Mouse (Mus musculus) embryo, embryonic 11 days (tissue): ENCODE data around the gene Twist2.

Source experiments
- DNase-seq: peaks from one replicate; pipeline ENCODE4 v3.0.0-alpha.2; 2015

The Twist2 gene

DNA sequence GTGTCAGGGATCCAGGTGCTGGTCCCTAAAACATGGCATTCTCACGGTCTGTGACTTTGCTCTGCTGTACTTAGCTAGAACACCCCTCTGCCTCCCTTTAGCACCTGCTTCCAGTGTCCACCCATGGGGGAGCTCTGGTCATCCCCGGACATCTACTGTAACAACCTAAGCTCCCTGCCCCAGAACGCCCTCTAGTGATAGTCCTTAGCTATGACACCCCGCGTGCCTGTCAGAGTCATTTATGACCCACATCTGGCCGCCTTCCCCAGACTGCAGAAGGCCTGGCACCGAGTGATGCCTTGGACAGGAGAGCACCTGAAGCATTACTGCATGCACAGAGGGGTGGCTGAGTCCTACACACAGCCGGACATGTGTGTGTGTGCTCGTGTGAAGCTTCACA is 18.0 kb downstream of the Twist2 start:
- peak; percentile 48 for DNase-seq

DNA sequence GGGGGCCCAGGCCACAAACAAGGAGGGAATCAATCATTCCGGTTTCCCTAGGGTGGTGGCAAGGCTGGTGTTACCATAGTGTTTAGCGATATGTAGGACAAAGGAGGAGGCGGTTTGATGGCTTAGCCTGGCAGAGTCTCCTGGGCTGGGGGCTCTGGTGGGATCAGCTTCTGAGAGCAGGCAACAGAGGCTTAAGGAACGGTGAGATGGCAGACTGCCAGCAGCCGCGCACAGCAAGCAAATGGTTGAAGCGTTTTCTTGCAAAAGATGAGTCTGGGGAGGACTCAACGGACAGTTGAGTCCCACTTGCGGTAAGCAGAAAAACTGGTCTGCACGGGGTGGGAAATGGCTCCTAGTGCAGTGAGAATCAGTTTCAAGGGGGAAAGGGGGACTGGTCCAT is 19.3 kb downstream of the Twist2 start:
- no peak for DNase-seq

DNA sequence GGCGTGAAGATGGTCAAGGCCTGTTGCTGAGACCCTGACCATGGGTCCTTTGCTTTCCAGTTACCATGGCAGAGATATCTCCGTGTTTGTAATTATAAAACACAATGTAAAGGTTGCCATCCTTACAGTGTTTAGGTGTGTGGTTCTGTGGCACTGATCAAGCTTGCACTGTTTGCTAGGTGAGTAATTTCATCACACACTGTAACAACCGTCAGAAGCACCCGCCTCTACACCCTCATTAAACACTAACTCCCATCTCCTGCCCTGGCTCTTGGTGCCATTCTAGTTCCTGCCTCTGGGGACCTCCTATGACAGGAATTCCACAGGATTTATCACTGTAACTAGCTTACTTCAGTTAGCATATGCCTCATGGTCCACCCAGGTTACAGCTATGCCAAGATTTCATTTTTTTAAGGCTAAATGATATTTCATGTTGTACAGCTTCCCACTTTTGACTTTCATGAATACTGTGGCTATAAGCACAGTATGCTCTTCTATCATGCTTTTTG is 21.1 kb downstream of the Twist2 start:
- no peak for DNase-seq

DNA sequence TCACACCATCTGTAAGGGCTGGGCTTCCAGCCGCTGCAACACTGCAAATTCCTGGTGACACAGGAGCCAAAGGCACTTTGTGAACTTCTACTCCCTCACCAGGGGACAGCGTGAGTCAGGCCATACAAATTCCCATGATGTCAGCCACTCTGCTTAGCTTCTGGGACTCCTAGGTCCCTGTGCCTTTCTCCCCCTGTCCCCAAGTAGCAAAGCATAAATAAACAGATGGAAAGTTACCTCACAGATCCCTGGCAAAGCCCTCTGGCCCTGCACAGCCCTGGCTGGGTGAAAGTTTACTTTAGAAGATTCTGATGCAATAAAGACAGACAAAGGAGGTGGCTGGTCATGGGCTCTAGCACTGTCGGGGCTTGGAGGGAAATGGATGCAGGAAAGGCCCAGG is 22.3 kb downstream of the Twist2 start:
- no peak for DNase-seq

DNA sequence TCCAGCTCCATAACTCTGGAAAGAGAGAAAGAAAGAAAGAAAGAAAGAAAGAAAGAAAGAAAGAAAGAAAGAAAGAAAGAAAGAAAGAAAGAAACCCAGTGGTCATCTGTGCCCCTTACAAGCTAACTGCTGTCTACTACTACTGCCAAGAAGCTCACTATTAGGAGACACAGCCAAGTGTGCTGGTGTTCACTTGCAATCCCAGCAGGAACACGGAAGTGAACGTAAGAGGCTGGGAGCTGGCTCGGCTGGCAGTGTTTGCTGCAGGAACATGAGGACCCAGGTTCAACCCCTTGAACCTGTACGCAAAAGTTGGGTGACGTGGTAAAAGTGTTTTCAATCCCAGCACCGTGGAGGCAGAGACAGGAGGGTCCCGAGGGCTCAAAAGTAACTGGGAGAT is 22.7 kb downstream of the Twist2 start:
- DNase-seq: no peak

DNA sequence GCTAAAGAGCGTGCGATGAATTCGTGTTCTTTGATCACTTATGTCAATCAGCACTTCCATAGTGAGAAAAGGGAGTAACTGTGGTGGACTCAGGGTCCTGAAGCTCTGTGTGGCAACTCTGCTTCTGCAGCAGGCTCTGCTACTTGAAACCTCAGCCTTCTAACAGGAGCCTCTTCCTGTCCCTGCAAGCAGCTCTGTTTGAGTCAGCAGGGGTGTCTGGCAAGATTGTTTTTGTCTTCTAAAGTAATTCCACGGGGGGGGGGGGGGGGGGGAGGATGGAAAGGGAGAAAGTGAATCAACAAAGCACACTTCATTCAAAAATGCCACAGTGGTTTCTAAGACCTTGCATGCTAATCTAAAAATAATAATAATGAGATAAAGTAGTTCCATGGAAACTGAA is 24.0 kb downstream of the Twist2 start:
- DNase-seq: no peak

DNA sequence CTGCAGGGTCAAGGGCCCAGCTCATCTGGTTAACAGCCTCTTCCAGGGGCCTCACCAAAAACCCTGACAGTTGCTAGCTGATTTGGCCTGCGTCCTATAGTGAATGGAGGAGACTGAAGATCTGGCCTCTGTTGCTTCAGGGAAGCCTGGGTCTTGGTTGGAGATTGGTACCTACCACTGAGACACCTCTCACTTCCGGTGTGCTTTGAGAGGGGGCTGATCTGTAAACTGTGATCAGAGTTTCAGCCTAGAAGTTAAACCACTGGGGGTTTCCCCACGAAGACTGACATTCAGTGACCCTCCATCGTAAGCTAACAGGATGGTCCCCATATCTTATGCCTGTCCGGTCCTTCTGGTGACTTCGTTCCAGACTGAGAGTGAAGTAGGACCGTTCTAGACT is 30.7 kb downstream of the Twist2 start:
- DNase-seq: no peak

DNA sequence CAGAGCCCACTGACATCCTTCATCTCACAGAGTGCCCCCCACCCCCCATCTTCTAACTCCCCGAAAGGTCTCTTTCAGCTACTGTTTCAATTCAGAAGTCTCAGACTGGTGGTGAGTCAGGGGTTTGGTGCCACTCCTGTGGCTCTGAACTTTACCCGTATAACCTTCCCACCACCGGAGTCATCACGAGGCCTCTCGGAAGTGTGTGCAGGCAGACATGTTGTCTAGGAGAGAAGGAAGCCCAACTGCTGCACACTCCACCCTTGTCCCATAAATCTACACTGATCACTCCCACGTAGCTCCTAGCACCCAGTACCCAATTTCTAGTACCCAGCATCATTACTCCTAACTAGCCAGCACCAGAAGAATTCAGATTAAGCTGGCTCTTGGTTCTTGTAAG is 38.3 kb downstream of the Twist2 start:
- DNase-seq: no peak

DNA sequence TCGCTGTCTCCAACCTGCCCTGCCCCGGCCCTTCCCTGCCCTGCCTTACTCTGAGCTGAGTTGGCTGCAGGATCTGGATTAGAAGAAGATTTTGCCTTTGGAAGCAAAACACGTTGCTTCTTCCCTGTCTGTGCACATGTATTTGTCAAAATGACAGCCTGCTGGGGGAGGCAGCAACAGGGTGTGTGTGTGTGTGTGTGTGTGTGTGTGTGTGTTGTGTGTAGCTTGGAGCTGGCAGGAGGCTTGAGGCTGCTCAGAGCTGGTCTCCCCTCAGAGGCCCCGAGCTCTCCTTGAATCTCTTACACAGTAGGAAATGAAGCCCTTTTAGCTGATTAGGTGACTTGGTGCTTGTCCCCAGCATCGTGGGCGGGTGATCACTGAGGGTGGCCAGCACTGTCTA is 38.7 kb downstream of the Twist2 start:
- no peak for DNase-seq

DNA sequence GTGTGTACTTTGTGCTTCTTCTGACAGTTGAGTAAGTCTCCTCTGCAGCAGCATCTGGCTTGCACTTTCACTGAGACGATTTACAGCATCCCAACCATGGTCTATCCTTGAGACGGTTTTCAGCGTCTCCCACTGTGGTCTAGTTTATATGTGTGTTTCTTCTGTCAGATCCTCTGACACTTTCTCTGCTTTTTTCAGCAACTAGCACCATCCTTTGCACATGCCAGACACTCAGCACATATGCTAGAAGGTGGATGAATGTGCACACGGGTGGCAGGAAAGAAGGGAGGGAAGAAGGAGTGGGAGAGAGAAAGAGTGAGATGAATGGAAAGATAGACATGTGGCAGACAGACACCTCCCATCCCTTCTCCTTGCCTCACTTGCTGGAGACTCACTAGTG is 43.0 kb downstream of the Twist2 start:
- DNase-seq: no peak

DNA sequence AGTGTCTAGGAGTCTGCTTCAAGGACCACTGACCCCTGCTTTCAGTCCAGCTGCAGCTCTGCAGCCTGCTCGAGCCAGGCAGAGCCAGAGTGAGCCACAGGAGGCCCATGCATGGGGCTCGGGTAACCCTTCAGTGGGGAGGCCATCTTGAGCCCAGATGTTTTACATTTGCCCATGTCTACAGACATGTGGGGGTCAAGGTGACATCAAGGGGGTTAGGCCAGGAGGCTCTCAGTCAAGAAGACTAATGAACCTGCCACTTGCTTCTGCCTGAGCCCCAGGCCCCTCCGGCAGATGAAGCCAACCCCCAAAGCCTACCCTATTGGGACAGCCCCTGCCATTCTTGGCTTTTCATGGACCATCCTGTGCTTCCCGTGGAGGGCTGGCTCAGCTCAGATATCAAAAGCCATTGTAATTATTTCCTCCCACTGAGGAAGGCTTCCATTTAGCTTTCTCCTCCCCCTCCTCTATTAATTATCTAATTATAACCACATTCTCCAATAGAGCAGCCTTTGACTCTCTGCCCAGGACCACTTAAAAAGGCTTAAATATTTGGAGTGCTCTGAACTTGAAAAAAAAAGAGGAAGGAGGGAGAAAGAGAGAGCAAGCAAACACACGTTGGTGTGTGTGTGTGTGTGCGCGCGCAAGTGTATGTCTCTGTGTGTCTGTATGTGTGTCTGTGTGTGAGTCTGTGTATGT is 43.6 kb downstream of the Twist2 start:
- peak; percentile 86 for DNase-seq

DNA sequence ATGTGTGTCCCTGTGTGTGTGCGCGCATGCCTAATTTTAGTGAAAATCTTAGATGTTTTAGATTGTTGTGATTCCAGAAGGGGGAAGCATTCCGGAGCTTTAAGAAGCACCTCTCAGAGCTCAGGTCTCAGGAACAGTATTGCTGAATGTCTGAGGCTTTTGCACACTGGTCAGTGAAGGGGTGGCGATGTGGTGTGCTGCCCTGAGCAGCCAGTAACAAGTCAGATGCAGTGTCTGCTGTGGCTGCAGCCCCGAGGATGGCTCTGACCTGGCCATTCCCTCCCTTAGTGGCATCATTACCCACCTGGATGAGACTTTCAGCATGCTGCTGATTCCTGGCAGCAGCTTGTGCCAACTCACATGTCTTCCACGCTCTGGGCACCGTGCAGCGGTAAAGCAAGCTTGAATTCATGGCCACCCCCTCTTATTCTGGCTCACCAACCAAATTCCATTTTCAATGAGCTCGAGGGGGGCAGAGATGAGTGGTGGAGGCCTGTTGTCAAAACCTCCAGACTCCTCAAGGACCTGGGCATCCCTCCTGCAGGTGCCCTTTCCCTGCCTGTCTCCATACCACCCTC is 44.2 kb downstream of the Twist2 start:
- no peak for DNase-seq

DNA sequence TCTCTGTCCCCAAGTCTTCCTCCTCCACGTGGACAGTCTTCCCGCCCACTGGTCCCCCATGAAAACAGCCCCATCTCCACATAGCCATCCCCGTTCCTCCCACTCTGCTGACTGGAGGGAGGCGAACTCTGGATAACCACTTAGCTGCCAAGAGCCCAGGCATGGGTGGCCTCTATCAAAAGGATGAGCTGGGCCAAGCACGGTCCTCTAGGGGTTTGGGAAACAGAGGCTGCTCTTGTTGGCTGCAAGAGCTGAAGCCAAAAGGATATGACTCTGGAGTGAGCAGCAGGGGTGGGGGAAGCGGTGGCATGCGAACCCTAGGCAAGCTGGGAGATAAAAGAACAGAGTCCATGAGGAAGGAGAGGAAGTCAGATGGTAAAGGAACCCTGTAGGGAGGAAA is 50.0 kb downstream of the Twist2 start:
- DNase-seq: no peak

DNA sequence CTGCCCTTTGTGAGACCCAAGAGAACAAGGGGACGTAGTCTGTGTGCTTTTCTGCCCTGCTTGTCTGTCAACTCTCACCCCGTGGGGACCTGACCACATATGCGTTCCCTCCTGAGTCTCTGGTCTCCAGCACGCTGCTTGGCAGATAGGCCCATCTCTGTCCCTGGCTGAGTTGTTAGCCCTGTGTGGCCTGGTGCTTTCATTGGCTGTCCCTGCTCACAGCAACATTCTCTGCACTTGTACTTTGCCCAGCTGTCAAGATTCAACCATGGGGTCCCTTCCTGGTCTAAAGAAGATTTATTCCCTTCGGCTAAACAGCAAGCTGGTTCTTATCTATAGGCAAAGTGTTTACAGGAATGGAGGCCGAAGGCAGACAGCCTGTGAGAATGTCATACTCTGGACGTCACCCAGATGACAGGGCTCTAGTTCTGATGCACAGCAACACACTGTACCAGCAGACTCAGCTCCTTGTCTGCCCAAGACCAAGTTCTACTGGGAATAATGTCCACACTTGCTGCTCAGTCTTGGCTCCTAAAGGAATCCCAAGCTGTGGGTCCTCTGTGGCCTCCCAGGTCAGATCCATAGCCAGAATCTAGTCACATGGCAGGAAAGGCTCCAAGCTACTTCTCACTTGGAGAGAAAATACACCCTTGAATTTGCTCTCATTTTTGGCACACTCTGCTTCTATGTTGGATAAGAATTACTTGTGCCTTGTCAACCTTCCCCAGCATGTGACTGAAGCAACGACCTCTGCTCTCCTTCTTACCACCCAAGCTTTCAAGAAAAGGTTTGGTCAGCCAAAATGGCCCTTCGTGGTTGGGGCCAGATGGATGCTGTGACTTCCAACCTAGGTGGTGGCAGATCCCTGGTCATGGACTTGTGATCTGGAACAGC is 55.8 kb downstream of the Twist2 start:
- DNase-seq: no peak

DNA sequence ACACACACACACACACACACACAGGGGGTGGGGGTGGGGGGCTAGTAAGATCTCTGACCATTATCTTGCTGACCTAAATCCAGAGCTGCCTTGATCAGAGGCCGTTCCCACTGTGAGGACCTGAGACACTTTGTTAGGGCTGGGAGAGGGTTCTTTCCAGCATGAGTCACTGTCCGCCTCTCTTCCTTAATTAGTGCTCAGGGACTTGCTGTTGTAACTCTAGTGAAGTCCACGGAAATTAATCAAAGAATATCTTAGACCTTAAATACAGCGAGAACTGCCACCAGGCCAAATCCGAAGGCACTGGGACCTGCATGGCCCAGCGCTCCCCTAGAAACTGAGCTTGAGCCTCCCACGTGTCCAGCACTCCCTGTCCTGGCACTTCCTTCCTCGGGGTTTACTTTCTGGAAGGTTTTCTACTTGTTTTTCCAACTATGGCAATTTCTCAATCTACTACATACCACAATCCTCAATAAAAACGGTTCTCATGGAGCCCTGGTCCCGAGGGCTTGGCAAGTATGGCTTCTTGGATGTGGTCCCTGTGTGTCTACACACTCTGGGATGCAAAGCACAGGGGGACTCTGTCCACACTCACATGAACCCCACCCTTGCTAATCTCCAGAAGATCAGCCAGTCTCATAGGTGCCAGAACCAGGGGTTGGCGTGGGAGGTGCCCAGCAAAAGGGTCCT is 57.0 kb downstream of the Twist2 start:
- DNase-seq: no peak

DNA sequence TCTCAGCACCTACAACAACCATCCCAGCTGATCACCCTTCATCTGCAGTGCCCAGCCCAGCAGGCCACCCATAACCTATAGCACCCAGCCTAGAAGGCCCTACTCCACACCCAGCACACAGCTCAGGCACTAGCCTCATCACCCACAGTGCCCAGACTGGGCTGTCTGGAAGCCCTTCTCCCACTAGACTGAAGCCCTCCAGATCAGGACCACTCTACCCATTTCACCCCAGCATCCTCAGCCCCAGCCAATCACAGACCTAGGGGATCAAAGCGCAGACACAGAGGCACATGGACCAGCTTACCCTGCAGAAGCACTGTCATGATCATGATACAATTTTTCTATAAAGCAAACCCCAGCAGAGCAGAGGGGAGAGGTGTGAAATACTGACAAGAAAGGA is 57.6 kb downstream of the Twist2 start:
- DNase-seq: no peak

DNA sequence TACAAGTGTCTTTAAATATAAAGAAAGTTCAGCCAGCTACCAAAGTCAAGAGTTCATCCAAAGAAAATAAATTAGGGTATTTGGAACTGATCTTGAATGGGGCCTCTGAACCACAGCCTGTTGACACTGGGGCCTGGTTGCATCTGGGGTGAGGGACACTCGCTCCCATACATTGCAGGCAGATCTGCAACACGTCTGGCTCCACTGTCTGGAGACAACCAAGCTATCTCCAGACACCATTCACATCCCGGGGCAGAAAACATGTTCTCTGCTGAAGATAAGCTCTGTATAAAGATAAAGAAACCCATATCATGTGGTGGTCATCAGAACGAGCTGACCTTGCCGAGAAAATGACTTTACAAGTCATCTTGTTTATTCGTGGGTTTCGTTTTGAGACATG is 60.2 kb downstream of the Twist2 start:
- no peak for DNase-seq

DNA sequence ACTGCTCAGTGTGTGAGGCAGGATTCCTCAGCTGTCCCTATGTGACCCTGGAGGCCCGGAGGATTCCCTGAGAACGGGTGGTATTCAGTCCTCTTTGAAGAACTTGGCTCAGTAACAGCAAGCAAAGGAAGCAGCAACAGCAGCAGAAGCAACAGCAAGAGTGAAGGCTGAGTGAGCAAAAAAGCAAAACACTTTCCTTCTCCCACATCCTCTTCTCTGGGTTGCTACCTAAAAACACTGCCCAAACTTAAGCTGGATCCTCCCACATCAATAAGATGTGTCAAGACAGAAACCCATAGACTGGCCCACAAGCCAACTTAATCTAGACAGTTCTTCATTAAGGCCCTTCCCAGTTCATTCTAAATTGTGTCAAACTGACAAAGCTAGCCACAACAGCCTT is 64.7 kb downstream of the Twist2 start:
- no peak for DNase-seq

DNA sequence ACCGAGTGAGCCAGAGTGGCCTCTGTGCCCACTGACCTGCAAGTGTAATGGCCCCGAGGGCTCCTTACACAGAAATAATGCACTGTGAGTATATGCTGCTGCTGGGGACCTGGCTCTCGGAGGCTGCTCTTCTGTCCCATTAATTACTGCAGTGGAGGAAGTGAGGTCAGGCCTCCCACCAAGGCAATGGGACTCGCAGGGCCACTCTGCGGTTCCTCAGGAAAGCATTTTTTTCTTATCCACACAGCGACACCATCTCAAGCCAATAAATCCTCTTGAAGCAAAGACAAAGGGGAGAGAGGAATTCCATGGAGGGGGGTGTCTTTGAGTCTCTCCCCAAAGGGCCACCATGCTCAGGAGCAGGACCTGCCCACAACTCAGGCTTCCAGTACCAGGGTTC is 69.8 kb downstream of the Twist2 start:
- no peak for DNase-seq

DNA sequence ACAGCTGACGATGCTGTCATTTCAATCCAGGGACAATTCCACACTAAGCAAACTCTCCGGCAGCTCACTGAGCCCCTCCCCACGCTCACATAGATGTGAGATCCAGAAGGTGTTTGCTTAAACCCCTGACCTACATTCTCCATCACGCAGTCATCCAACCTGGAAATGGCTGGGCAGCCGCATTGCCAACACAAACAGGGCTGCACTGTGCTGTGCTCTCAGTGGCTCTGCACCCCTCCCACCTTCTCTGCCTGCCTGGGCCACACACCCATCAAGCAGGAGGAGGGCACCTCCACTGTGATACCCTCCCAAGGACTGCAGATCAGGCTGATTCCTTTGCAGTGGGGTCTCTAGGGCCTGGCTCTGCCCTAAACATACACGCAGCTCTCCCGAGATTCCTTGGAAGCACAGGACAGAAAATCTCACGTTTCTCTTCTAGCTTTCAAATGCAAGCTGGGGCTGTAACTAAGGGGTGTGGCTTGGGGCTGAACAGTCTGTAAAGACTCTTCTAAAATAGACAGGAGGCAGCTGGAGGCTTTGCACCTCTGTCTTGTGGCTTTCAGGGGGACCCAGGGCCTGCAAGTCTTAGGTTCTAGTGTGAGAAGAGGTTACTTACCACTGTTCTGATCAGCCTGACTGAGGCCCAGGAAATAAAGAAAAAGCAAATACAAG is 71.3 kb downstream of the Twist2 start:
- DNase-seq: peak; percentile 37

DNA sequence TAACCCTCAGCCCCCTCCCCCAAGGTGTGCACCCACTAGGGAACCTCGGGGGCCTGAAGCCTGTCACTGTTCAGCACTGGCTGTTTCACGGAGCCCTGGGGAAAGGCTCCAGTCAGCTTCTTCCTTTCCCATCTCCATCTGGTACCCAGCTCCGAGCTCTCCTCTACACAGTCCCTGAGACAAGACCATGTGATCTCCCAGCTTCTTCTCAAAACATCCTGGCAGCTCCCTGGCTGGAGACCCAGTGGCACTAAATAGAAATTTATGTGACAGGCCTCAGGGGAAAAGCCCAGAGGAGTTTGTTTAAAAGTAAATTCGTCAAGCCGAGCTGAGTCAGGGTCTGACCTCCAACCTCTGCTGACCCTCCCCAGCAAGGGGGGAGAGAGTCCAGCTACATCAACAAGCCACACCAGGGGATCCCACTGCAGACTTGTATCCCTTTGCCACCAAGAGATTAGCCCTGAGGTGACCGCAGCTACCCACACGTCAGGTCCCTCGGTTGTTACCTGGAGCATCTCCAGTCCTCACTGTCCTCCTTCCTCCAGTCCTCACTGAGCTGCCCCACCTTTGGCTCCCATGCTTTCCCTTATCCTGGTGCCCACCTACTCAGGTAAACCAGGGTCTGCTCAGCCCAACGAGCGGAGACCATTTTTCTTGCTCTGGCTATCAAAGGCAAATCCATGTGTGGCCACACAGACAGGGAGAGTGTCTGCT is 72.5 kb downstream of the Twist2 start:
- peak; percentile 53 for DNase-seq

DNA sequence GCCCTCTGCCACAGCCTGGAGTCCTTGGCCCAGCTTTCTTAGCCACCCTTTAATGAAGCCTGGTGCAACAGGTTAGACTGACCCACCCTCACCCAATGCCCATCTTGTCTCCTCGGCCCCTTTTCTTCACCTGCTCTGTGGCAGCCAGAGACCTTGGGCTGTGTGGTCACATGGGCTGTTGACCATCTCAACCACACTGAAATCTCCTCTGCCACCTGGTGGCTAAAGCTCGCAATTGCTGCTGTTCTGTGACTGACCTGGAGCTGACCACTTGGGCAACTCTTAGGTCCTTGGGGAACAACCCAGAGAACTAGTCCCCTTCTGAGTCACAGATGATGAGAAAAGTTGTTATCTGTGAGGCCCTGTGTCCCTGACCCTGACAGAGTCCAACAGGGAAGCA is 73.4 kb downstream of the Twist2 start:
- DNase-seq: peak; percentile 81
